Mouse (Mus musculus) forelimb bud, embryonic 11.5 days (tissue): Measurements from ENCODE around the gene Olfr1342.

Source experiments
- DNase-seq: peaks from one replicate; pipeline ENCODE4 v3.0.0-alpha.2; 2012; ENCODE audit warnings: low read depth, low spot score

Olfr1342 gene

GRCm38 (mm10) chr4:118692412-118692973, at the start of gene Olfr1342:
Gene Olfr1342, minus strand, starts transcription at chr4:118692756.
- no peak for DNase-seq

GRCm38 (mm10) chr4:118741881-118742280, 49.3 kb upstream of the Olfr1342 start:
- no peak for DNase-seq

- DNase-seq: no peak
Observed at GRCm38 (mm10) chr4:118740988-118741698, 48.6 kb upstream of the Olfr1342 start.

GRCm38 (mm10) chr4:118739574-118739973, 47.0 kb upstream of the Olfr1342 start:
- no peak for DNase-seq

GRCm38 (mm10) chr4:118731875-118732274, 39.3 kb upstream of the Olfr1342 start, which contains the start of gene Olfr1339:
Gene Olfr1339, plus strand, starts transcription at chr4:118732175.
- no peak for DNase-seq

- DNase-seq: peak; percentile 70
Observed at GRCm38 (mm10) chr4:118721742-118722483, 29.4 kb upstream of the Olfr1342 start.

- DNase-seq: no peak
Observed at GRCm38 (mm10) chr4:118719838-118720237, 27.3 kb upstream of the Olfr1342 start, which contains the start of gene Olfr1340. Gene Olfr1340, plus strand, starts transcription at chr4:118720138.

GRCm38 (mm10) chr4:118711656-118712055, 19.1 kb upstream of the Olfr1342 start:
- no peak for DNase-seq

- no peak for DNase-seq
Observed at GRCm38 (mm10) chr4:118708086-118708485, 15.5 kb upstream of the Olfr1342 start.

GRCm38 (mm10) chr4:118703223-118703622, 10.7 kb upstream of the Olfr1342 start, which contains the start of gene Olfr1341:
Gene Olfr1341, plus strand, starts transcription at chr4:118703523.
- no peak for DNase-seq

- DNase-seq: no peak
Observed at GRCm38 (mm10) chr4:118693812-118694211, 1.3 kb upstream of the Olfr1342 start.

- DNase-seq: no peak
Observed at GRCm38 (mm10) chr4:118687086-118687485, 5.5 kb downstream of the Olfr1342 start.

GRCm38 (mm10) chr4:118658652-118659051, 33.9 kb downstream of the Olfr1342 start, which contains the start of gene Olfr62:
Gene Olfr62, plus strand, starts transcription at chr4:118658952.
- DNase-seq: no peak

- peak; percentile 78 for DNase-seq
Observed at GRCm38 (mm10) chr4:118645234-118645633, 47.3 kb downstream of the Olfr1342 start.

- peak; percentile 39 for DNase-seq
Observed at GRCm38 (mm10) chr4:118642346-118643190, 50.0 kb downstream of the Olfr1342 start.
